Mouse (Mus musculus): ENCODE measurements around the gene Tbc1d8b. TPM values are rescaled to one million over a fixed set of nuclear protein-coding genes. Genes with fewer than 3 reads are reported as not detected.

Gene Tbc1d8b
- polyA plus RNA-seq, 1 experiment from 2014 or later = 1.0 TPM

- H3K4me2 ChIP-seq (ENCODE audit: low read depth, low read length) = no peak overlapping the region
- WGBS (ENCODE audit: insufficient replicate concordance) = 51% methylated on average over 7 of the region's 7 CpGs
Measured at GRCm38 (mm10) chrX:139775084-139775612, 90.4 kb downstream of the Tbc1d8b start.

GRCm38 (mm10) chrX:139777357-139777756 lies 92.6 kb downstream of the Tbc1d8b start:
- Histone ChIP-seq H3K4me1 (ENCODE audit: control insufficient read depth, low read depth, low read length) (peaks cover 6% of the 10 kb centered on the region), H3K27me3 (ENCODE audit: control insufficient read depth, insufficient read depth, low read depth, low read length) (no peaks in the 10 kb centered on the region), H3K4me2 (ENCODE audit: low read depth, low read length) (no peak overlapping the region), H3K27ac (ENCODE audit: low read length) (no peak overlapping the region), H3K9ac (ENCODE audit: low read depth, low read length) (no peak overlapping the region), H3K9me3 (replicated peaks; ENCODE audit: control insufficient read depth, low read length) (no peaks in the 10 kb centered on the region), H3K4me3 (ENCODE audit: low read depth, low read length) (no peak overlapping the region), H3K36me3 (ENCODE audit: control insufficient read depth, insufficient read depth) (no peaks in the 10 kb centered on the region)
- 61% methylated on average over 4 of the region's 4 CpGs for WGBS (ENCODE audit: insufficient replicate concordance)
- no peak for ATAC-seq (ENCODE audit: low read depth)

More at GRCm38 (mm10) chrX:139775084-139775612, 90.4 kb downstream of the Tbc1d8b start:
- Histone ChIP-seq H3K4me1 (ENCODE audit: control insufficient read depth, low read depth, low read length) (no peaks in the 10 kb centered on the region; the same call in 1 of the 2 replicates), H3K36me3 (ENCODE audit: control insufficient read depth, insufficient read depth) (no peaks in the 10 kb centered on the region), H3K27me3 (ENCODE audit: control insufficient read depth, insufficient read depth, low read depth, low read length) (no peaks in the 10 kb centered on the region), H3K4me3 (ENCODE audit: low read depth, low read length) (no peak overlapping the region), H3K9me3 (replicated peaks; ENCODE audit: control insufficient read depth, low read length) (no peaks in the 10 kb centered on the region), H3K9ac (ENCODE audit: low read depth, low read length) (no peak overlapping the region), H3K27ac (ENCODE audit: low read length) (no peak overlapping the region)
- ATAC-seq (ENCODE audit: low read depth) = no peak

GRCm38 (mm10) chrX:139778886-139779285 lies 94.1 kb downstream of the Tbc1d8b start:
- Histone ChIP-seq H3K4me2 (ENCODE audit: low read depth, low read length) (no peak overlapping the region), H3K9ac (ENCODE audit: low read depth, low read length) (no peak overlapping the region), H3K4me1 (ENCODE audit: control insufficient read depth, low read depth, low read length) (peaks cover 6% of the 10 kb centered on the region), H3K4me3 (ENCODE audit: low read depth, low read length) (no peak overlapping the region), H3K9me3 (replicated peaks; ENCODE audit: control insufficient read depth, low read length) (no peaks in the 10 kb centered on the region), H3K27me3 (ENCODE audit: control insufficient read depth, insufficient read depth, low read depth, low read length) (no peaks in the 10 kb centered on the region), H3K36me3 (ENCODE audit: control insufficient read depth, insufficient read depth) (no peaks in the 10 kb centered on the region), H3K27ac (ENCODE audit: low read length) (no peak overlapping the region)
- no peak for ATAC-seq (ENCODE audit: low read depth)
- 83% methylated on average over 1 of the region's 1 CpGs for WGBS (ENCODE audit: insufficient replicate concordance)

- Histone ChIP-seq H3K9ac (ENCODE audit: low read depth, low read length) (no peak overlapping the region), H3K27ac (ENCODE audit: low read length) (no peak overlapping the region), H3K4me1 (ENCODE audit: control insufficient read depth, low read depth, low read length) (peaks cover 6% of the 10 kb centered on the region), H3K27me3 (ENCODE audit: control insufficient read depth, insufficient read depth, low read depth, low read length) (no peaks in the 10 kb centered on the region), H3K36me3 (ENCODE audit: control insufficient read depth, insufficient read depth) (no peaks in the 10 kb centered on the region), H3K4me3 (ENCODE audit: low read depth, low read length) (no peak overlapping the region), H3K9me3 (replicated peaks; ENCODE audit: control insufficient read depth, low read length) (no peaks in the 10 kb centered on the region), H3K4me2 (ENCODE audit: low read depth, low read length) (no peak overlapping the region)
- 42% methylated on average over 5 of the region's 5 CpGs for WGBS (ENCODE audit: insufficient replicate concordance)
- no peak for ATAC-seq (ENCODE audit: low read depth)
Measured at GRCm38 (mm10) chrX:139779401-139779800, 94.6 kb downstream of the Tbc1d8b start.

GRCm38 (mm10) chrX:139780988-139781387 lies 96.2 kb downstream of the Tbc1d8b start:
- Histone ChIP-seq H3K27me3 (ENCODE audit: control insufficient read depth, insufficient read depth, low read depth, low read length) (no peaks in the 10 kb centered on the region), H3K9ac (ENCODE audit: low read depth, low read length) (no peak overlapping the region), H3K36me3 (ENCODE audit: control insufficient read depth, insufficient read depth) (no peaks in the 10 kb centered on the region), H3K9me3 (replicated peaks; ENCODE audit: control insufficient read depth, low read length) (no peaks in the 10 kb centered on the region), H3K4me2 (ENCODE audit: low read depth, low read length) (no peak overlapping the region), H3K4me3 (ENCODE audit: low read depth, low read length) (no peak overlapping the region), H3K4me1 (ENCODE audit: control insufficient read depth, low read depth, low read length) (peaks cover 6% of the 10 kb centered on the region), H3K27ac (ENCODE audit: low read length) (no peak overlapping the region; the same call in 1 of the 2 replicates)
- WGBS (ENCODE audit: insufficient replicate concordance) = 20% methylated on average over 3 of the region's 3 CpGs
- peak; percentile 70 for ATAC-seq (ENCODE audit: low read depth)

- Histone ChIP-seq H3K4me1 (ENCODE audit: control insufficient read depth, low read depth, low read length) (peaks cover 6% of the 10 kb centered on the region), H3K4me3 (ENCODE audit: low read depth, low read length) (no peak overlapping the region), H3K4me2 (ENCODE audit: low read depth, low read length) (no peak overlapping the region), H3K9ac (ENCODE audit: low read depth, low read length) (no peak overlapping the region), H3K27me3 (ENCODE audit: control insufficient read depth, insufficient read depth, low read depth, low read length) (no peaks in the 10 kb centered on the region), H3K9me3 (replicated peaks; ENCODE audit: control insufficient read depth, low read length) (no peaks in the 10 kb centered on the region), H3K27ac (ENCODE audit: low read length) (no peak overlapping the region), H3K36me3 (ENCODE audit: control insufficient read depth, insufficient read depth) (no peaks in the 10 kb centered on the region)
- 59% methylated on average over 4 of the region's 4 CpGs for WGBS (ENCODE audit: insufficient replicate concordance)
- ATAC-seq (ENCODE audit: low read depth) = no peak
Measured at GRCm38 (mm10) chrX:139781563-139781962, 96.8 kb downstream of the Tbc1d8b start.

GRCm38 (mm10) chrX:139782278-139783044 lies 97.7 kb downstream of the Tbc1d8b start, which contains the start of gene Ripply1:
TSS of gene Ripply1 (minus strand) at chrX:139782353.
- WGBS (ENCODE audit: insufficient replicate concordance) = 54% methylated on average over 6 of the region's 6 CpGs
- no peak for ATAC-seq (ENCODE audit: low read depth)
- Histone ChIP-seq H3K27ac (ENCODE audit: low read length) (no peak within 1 kb of the TSS; the same call in 1 of the 2 replicates), H3K27me3 (ENCODE audit: control insufficient read depth, insufficient read depth, low read depth, low read length) (no peaks in the 10 kb centered on the region), H3K9ac (ENCODE audit: low read depth, low read length) (no peak within 1 kb of the TSS), H3K36me3 (ENCODE audit: control insufficient read depth, insufficient read depth) (no peaks in the 10 kb centered on the region), H3K4me1 (ENCODE audit: control insufficient read depth, low read depth, low read length) (peaks cover 6% of the 10 kb centered on the region), H3K4me3 (ENCODE audit: low read depth, low read length) (no peak within 1 kb of the TSS), H3K4me2 (ENCODE audit: low read depth, low read length) (no peak within 1 kb of the TSS), H3K9me3 (replicated peaks; ENCODE audit: control insufficient read depth, low read length) (no peaks in the 10 kb centered on the region)

- H3K27me3 ChIP-seq (ENCODE audit: control insufficient read depth, insufficient read depth, low read depth, low read length) = no peaks in the 10 kb centered on the region
- no peak overlapping the region for H3K4me3 ChIP-seq (ENCODE audit: low read depth, low read length)
- no peak overlapping the region for H3K9ac ChIP-seq (ENCODE audit: low read depth, low read length)
- 58% methylated on average over 3 of the region's 3 CpGs for WGBS (ENCODE audit: insufficient replicate concordance)
- no peak overlapping the region for H3K27ac ChIP-seq (ENCODE audit: low read length)
- no peak overlapping the region for H3K4me2 ChIP-seq (ENCODE audit: low read depth, low read length)
- no peak for ATAC-seq (ENCODE audit: low read depth)
- no peaks in the 10 kb centered on the region for H3K9me3 ChIP-seq (replicated peaks; ENCODE audit: control insufficient read depth, low read length)
- H3K4me1 ChIP-seq (ENCODE audit: control insufficient read depth, low read depth, low read length) = peaks cover 6% of the 10 kb centered on the region
- no peaks in the 10 kb centered on the region for H3K36me3 ChIP-seq (ENCODE audit: control insufficient read depth, insufficient read depth)
Measured at GRCm38 (mm10) chrX:139783045-139783422, 98.2 kb downstream of the Tbc1d8b start.

GRCm38 (mm10) chrX:139785764-139786163 lies 101.0 kb downstream of the Tbc1d8b start:
- Histone ChIP-seq H3K27ac (ENCODE audit: low read length) (no peak overlapping the region), H3K4me3 (ENCODE audit: low read depth, low read length) (no peak overlapping the region), H3K27me3 (ENCODE audit: control insufficient read depth, insufficient read depth, low read depth, low read length) (no peaks in the 10 kb centered on the region), H3K36me3 (ENCODE audit: control insufficient read depth, insufficient read depth) (no peaks in the 10 kb centered on the region), H3K4me2 (ENCODE audit: low read depth, low read length) (no peak overlapping the region), H3K9me3 (replicated peaks; ENCODE audit: control insufficient read depth, low read length) (no peaks in the 10 kb centered on the region), H3K9ac (ENCODE audit: low read depth, low read length) (no peak overlapping the region), H3K4me1 (ENCODE audit: control insufficient read depth, low read depth, low read length) (peaks cover 5% of the 10 kb centered on the region)
- WGBS (ENCODE audit: insufficient replicate concordance) = 28% methylated on average over 1 of the region's 1 CpGs
- no peak for ATAC-seq (ENCODE audit: low read depth)
